Mouse (Mus musculus): Measurements from ENCODE around the gene Lingo1.

- TF ChIP-seq CTCF (IDR thresholded peaks at IDR 0.05; ENCODE audit: control insufficient read depth, insufficient read depth, insufficient read length) (no peak), USF1 (IDR thresholded peaks at IDR 0.05; ENCODE audit: low read depth) (no peak), CEBPB (IDR thresholded peaks at IDR 0.05; ENCODE audit: low read depth) (no peak)
Observed at GRCm38 (mm10) chr9:56716066-56716465, 80.2 kb downstream of the Lingo1 start.

Data from C2C12 (cell line).